Mouse (Mus musculus): ENCODE data around the gene Tll2.

Tll2 gene

DNA sequence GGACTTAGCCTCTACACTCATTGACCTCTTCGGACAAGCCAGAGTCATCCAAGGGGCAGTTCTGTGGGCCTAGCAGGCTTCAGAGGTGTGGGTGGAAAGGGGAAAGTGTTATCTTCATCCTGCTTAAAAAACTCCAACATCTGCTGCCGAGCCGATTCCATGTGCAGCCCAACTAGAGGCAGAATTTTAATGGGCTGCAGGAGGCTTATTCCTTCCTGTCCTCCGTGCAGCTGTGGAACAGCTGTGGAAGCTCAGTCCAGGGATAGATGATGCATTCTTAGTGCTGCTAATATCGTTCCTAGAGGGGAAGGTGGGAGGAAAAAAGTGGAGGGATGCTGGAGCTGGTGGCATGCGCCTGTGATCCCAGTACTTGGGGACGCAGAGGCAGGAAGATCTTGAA lies 52.0 kb downstream of the Tll2 start:
- no peak for DNase-seq (ENCODE audit: low spot score)

DNA sequence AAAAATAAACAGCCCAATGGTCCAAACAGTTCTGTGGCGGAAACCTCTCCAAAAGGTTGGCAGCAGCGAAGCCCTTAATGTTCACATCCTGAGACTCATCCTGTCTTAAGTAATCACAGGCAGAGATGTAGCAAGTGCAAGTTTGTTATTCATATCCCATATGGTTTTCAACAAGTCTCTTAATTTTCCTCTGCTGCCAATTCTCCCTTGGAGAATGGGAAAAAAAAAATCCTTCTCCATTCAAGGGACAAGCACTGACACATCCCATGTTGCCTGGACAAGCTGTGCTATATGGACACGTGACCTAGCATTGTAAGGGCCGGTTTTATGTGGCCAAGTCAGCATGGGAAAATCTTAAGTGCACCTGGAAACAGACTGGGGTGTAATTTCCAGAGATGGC lies 54.2 kb downstream of the Tll2 start:
- DNase-seq (ENCODE audit: low spot score) = no peak

DNA sequence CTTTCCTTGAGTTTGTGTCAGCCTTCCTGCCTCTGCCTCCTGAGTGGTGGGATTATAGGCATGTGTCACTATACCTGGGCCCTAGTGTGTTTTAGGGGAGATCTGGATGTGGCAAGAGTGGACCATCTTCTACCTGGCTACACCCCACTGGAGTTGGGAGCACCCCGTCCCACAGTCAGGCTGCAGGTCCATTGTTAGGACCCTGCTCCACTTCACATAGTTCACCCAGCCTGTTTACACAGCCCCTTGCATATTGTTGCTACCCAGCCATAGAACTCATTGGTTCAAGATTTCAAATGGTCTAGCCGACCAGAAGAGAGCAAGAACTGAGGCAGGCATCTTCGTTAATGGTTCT lies 54.6 kb downstream of the Tll2 start:
- DNase-seq (ENCODE audit: low spot score) = no peak

DNA sequence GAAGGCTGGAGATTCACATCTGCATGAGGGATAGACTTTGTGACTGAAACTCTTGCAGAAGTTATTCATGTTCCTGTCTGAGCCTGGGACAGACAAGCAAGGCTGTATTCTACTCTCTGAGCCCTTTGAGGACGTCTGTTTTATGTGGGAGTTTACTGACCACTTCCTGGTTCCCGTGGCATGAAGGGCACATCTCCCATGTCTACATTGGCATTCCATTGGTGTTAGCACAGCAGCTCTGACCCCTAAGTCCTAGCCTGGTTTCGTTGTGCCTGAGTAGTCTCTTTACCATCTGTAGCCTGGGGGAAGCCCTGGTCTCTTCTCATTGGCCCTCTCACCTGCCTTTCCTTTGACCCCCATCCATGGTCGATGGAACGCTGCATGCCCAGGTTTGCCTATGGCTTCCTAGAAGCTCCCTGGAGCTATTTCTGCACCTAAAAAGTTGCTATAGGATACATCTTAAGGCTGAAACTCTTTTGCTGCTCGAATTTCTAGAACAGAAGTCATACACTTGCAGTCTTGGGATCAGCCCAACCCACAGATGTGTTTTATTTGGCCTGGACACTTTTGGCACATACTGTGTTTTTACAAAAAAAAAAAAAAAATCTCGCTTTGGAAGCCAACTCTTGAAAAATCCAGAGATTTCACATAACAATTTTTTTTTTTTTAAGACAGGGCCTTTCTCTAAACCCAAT lies 55.2 kb downstream of the Tll2 start:
- no peak for DNase-seq (ENCODE audit: low spot score)

DNA sequence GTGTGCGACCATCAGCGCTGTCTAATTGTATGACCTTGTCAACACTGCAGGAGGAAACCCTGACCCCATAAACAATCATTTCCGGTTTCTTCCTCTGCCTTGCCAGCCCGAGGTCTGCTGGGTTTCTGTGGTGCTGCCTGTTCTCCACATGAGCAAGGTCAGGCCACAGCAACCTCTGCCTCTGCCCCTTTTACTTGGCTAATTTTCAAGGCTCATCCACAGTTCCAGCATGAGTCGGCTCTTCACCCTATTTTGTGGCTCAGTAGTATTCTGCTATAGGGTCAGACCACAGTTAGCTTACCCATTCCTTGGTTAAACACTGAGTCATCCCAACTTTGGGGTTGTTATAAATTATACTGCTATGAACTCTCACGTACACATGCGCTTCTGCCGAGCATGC lies 65.7 kb downstream of the Tll2 start:
- no peak for DNase-seq (ENCODE audit: low spot score)

DNA sequence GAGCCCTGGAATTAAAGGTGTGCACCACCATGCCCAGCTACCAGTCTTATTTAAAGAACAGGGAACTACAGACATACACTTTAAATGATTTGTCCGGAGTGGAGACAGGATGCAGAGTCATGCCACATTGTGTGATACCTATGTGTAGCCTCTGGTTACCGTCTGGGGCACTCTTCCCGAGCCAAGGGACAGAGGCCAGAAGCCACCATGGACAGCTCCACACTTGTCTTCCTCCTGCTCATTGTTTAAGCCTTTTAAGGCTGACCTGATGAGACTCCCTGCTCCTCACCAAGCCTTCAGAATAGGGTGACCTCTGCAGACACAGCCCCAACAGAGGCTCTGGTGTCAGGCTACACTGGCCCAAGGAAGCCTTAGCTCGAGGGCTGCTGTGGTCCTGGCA lies 67.0 kb downstream of the Tll2 start:
- DNase-seq (ENCODE audit: low spot score) = no peak

DNA sequence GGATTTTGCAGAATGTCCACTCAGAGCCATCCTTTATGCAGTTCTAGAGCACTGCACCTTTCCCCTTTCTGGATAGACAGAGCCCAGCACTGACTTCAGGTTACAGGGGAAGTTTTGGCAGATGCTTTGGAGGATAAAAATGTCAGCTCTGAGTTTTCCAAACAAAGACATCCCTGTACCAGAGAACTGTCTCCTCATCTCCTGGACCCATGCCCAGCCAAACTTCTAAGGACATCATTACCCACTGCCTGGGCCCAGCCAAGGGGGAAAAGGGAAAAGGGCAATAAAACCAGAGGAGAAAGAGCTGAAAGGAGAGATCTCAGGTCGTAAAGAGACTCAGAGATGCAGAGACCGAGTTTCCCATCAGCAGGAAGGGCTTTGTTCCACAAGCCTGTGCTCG lies 83.6 kb downstream of the Tll2 start:
- no peak for DNase-seq (ENCODE audit: low spot score)

DNA sequence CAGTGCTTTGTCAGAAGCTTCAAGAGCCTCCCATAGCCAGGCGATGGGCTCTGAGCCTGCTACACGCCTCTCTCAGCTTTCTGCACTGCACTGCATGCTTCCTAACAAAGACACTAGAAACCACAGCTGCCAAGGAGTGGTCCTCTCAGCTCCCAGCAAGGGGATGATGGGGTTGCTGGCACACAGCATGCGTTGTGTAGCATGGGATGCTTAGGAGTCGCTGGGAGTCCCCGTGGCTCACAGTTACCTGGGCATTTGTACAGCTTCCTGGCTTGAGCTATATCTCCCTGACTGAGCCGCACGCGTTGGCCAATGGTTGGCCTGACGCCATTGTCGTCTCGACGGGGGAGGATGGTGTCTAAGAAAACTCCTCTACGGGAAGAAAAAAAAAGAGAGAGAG lies 86.7 kb downstream of the Tll2 start:
- DNase-seq (ENCODE audit: low spot score) = no peak

DNA sequence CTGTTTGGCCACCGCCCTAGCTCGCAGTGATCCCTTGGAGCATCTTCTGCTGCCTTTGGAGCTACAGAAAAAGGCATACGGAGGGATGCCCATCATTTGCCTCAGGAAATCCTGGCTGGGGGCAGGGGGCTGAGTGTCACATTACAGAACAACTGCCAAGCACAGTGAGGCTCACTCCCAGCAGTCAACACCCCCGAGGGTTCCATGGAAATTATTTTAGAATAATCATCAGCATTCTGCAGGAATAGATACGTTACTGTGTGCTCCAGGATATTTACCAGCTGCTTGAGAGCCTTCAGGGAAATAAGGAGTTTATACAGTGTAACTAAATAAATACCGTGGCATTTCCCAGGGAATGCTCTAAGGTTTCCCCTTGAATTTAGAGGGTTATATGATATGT lies 88.3 kb downstream of the Tll2 start:
- no peak for DNase-seq (ENCODE audit: low spot score)

DNA sequence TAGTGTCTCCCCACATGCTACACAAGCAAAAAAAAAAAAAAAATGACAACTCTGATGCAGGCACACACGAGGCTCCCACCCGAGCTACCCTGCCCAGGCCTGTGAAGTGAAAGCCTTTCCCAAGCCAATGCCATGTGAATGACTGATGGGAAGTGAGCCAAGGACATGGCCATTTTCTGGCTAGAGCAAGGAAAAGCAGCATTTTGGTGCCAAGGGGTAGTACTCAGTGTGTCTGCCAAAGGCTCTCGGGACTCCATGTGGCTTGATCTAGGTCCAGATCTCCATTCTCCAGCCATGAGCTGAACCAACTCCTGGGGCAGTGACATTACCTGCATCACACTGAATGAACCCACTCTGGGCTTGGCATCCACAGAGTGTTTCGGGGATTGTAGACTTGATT lies 89.3 kb downstream of the Tll2 start:
- no peak for DNase-seq (ENCODE audit: low spot score)

DNA sequence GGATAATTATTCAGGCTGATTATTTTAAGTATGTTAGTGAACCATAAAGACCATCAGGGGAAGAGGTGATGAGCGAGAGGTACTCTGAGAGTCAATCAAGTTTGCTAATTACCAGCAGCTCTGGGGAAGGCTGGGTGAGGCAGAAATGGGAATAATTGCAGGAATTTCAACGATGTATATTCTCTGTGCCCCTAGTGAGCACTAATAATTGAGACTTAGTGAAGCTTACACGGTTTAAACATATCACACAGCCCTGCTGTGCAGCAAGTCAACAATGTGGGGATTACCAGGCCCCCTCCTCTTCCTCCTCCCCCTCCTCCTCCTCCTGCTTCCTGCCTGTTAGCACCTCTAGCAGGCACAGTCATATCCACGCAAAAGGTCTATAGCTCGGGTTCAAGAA lies 92.0 kb downstream of the Tll2 start:
- DNase-seq (ENCODE audit: low spot score) = no peak

DNA sequence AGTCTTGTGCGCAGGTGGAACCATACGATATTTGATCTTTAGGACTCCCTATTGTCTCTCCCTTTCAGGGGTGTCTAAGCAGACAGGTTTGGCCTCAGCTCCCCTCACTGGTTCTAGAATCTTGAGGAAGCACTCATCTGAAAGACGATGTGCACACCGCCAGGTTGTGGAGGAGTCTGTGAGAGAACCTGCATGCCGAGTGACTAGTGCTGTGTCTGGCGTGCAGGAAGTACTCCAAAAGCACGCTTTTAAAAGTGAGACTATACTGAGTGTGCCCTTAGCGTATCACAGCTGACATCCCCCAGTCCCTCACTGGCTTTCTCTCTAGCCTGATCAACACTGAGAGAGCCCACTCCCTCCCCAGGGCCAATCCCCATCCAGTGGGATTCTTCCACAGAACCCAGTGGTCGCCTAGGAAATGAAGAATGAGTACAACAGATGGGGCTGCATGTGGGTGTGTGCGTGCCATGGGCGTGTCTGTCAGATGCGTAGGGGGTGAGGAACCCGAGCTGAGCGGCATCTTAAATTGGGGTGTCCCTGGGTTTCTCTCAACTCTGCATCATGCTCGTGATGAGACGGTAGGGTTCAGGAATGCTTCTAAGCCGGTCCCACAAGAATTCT lies 92.6 kb downstream of the Tll2 start:
- DNase-seq (ENCODE audit: low spot score) = no peak

DNA sequence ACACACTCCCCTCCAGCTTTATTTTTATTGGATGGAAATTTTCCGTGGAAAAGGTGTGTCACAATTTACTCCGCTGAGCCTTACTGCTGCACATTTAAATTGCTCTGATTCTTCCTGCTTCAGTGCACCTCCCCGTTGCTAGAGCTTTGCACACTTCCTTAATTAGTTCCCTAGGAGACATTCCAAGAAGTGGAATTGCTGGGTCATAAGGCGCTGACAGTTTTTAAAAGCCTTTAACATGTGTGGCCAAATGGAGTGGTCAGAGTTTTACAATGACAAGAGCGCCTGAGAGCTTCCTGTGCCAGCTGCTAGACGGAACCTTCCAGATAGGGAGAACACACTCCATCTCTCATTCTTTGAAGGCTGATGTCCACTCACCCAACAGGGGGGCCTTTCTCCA lies 94.0 kb downstream of the Tll2 start:
- no peak for DNase-seq (ENCODE audit: low spot score)

DNA sequence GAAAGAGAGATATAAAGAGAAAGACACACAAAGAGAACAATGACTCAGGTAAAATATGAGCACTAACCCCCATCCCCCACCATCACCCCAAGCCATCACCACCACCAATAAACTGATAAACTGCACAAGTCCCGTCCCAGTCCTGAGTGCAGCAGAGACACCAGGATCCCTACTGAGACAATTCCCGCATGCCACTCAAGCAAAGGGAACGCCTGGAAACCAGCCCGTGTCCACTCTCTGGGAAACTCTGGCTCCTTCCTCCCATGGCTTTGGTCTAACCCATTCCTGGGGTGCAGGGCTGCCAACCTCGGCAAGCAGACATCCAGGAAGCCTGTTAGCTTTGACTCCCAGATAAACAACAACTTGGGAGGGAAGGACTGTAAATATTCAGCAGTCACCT lies 96.6 kb downstream of the Tll2 start:
- no peak for DNase-seq (ENCODE audit: low spot score)

DNA sequence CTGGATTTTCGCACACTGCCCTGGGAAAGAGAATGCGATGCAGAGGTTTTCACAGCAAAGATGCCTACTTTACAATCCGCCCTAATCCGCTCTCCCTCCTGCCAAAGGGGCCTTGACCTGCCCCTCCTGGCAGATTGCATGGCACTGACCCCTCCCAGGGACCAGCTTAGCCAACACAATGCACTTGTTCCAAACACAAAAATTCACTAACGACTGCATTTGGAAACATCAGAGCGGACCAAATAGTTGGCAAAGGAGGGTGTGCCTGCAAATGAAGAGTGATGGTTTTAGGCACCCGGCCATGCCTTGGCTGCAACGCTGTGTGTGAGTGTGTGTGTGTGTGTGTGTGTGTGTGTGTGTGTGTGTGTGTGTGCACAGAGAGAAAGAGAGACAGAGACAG lies 97.1 kb downstream of the Tll2 start:
- no peak for DNase-seq (ENCODE audit: low spot score)

DNA sequence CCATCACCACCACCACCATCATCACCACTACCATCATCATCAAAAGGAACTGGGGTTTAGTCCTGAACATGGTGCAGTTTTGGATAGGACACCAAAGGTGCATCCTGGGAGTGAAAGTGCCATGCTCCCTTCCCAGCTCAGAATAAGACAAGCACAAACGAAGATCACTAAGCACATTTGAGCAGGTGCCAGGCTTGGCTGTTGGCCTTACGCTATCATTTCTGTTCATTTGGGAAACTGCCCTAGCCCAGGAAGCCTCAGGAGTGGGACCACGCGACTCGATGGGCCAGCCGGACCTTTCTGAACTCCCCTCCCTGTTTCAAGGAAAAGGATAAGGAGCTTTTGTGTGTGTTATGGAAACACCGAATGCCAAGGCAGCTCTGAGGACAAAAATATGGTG lies 98.0 kb downstream of the Tll2 start:
- no peak for DNase-seq (ENCODE audit: low spot score)

DNA sequence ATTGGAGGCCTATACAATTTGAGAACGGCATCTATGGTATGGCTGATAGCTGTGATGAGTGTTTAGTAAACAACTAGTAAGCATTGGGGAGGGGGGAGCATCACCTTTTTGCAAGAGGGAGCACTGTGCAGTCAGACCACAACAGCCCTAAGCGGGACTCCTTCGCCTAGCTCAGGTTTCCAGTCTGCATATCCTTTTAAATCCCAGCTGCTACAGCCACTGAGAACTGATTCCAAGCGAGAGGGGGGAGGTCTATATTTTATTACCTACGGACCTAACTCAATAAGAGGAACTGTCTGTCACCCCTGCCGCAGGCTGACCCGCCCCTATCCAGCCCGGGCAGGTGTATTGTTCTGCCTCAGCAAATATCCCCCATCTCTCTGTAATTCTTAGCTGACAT lies 99.1 kb downstream of the Tll2 start:
- no peak for DNase-seq (ENCODE audit: low spot score)

DNA sequence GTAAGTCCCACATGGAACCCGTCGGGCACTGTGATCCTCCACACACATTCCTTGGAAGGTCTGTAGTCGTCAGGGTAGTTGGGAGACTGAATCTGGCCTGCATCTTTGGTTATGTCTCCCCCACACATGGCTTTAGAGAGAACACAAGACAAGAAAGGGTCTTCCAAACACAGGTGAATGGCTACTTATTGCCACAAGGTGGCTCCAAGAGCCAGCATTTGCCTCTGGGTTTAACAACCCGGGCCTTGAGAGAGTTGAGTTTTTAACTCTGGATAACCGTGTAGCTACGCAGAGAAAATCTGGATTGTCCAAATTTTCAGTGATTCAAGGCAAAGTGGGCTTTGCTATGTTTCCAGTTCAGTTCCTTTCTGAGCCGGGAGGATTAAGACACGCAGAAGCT lies 101.7 kb downstream of the Tll2 start:
- DNase-seq (ENCODE audit: low spot score) = no peak

DNA sequence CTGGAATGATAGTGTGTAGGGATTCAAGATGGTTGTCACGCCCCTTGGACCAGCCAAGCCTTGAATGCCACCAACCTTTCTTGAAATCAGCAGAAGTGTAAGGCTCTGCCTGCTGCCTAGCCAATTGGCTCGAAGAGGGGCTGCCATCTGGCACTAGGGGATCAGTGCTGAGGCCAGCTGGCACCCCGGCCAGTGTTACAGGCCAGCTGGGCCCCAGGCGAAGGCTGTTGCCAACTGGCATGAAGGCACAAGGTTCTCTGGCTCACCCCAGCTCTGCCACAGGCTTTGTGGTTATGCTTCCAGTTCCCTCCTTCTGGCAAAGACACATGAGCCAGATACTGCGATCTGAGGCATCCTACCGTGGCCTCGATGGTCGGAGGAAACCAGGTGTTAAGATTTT lies 105.2 kb downstream of the Tll2 start:
- no peak for DNase-seq (ENCODE audit: low spot score)

DNA sequence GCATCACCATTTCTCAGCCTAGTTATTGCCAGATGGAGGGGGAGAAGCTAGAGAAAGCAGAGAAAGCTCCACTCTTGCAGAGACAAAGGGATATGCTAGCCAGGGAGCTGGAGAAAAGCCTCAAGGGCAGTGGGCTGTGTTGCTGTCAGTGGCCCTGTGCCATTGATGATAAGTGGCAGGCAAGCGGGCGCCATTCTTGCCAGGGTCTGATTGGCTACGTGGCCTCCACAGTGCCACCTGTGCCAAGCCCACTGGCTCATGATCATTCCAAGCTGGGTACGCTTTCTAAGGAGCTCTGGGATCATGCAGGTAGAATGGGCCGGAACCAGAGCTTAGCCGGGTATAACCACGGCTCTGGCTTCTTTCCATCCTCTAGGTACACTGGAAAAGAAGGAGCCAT lies 105.8 kb downstream of the Tll2 start:
- DNase-seq (ENCODE audit: low spot score) = no peak

DNA sequence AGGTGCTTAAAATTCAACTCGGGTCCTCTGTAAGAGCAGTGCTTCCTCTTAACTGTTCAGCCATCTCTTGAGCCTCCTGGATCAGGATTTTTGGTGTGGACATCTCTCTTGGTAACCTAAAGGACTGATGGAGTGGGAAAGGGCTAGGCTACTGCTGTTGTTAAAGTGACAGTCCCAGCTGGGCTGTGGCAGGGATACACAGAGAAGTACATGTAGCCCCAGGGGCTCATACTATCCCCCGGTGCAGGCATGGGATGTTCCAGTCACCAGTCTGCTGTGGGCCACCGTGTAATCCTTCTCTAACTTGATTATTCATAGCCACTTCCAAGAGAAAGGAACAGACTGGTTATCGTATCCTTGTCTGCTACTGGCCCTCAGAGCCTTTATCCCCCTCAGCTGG lies 109.6 kb downstream of the Tll2 start:
- DNase-seq (ENCODE audit: low spot score) = no peak

DNA sequence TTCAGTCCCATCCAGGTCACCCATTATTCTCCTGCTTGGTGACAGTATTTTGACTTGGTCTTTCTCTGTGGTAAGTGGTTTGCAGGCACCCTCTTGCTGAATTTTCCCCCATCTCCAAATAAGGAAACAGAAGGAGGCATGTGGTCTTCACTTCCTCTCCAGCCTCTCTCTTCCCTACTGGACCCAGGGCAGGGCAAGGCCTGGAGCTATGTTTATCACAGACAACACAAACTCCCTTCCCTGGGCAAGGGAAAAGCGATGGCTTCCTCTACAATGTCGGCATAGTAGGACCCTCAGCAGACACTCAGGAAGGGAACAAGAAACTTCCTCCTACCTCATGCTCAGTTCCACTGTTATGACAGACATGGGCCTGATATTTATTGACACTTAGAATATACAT lies 114.7 kb downstream of the Tll2 start:
- no peak for DNase-seq (ENCODE audit: low spot score)

DNA sequence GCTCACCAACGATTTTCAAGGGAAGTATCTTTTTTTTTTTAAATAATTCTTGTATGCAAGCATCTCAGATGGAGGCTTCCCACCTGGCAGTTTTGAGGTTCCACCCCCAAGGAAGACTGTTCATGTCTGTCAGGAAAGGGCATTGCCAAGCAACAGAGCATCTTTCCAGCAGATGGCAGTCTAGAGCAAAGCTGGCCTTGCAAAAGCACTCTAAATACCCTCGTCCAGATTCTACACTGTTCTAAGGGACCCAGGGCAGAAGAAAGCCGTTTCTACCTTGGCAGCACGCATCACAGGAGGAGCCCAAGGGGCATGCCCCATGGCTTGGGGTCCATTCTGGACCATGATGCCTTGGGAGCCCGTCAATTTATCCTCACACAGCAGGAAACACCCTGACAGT lies 116.8 kb downstream of the Tll2 start:
- DNase-seq (ENCODE audit: low spot score) = no peak

DNA sequence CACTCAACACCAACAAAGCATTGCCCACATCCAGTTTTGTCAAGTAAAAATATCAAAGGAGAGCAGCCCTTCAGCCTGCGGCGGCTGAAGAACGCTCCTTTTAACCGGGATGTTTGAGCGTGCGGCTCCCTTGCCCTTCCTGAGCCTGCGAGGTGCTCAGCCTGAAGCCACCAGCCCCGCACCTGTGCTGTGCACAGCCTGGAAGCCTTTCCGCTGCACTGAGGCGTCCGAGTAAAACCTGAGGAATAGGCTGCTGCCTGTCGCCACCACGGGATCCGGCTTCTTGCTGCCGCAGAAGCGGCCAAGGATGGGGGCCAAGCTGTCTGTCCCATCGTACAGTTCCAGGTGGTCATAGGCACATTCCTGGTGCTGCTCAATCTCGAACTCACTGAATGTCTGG lies 118.1 kb downstream of the Tll2 start:
- DNase-seq (ENCODE audit: low spot score) = no peak

DNA sequence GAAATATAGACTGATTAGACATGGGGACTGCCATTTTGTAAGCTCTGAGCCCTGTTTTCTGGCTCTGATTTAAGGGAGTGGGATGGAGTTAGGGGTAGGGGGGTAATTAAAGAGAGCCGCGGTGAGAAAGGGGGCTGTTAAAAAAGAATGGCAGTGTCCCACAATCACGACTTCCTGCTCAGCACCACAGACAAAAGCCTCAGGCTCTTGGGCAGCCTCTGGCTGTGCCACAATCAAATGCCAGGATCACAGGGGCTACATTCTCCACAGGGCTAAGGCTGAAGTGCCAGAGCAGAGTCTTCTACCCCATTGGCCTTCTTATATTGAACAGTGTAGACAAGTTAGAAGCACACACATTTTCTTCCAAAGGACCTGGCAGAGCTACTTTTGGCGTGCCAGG lies 118.7 kb downstream of the Tll2 start:
- no peak for DNase-seq (ENCODE audit: low spot score)
